Mouse (Mus musculus) neural tube, embryonic 11.5 days (tissue): Measurements from ENCODE around the gene Zfp748. TPM values are rescaled to one million over a fixed set of nuclear protein-coding genes. Genes with fewer than 3 reads are reported as not detected.

ENCODE experiments used
- ATAC-seq: fragments of 200-750 bp; cut with Nextera tagmentation; 2 replicates; pipeline ENCODE4 v1.8.0; 2017; ENCODE audit warnings: moderate number of reproducible peaks, mild to moderate bottlenecking, moderate TSS enrichment, moderate library complexity; ENCODE audit not compliant: insufficient read depth, low FRiP score, low TSS enrichment
- DNase-seq: peaks from one replicate; pipeline ENCODE4 v3.0.0-alpha.2; 2015; ENCODE audit warnings: low spot score
- H3K27ac ChIP-seq: fragments of 300-500 bp; sonication (generic); 2 replicates; pipeline ENCODE4 v1.5.1; 2014; ENCODE audit warnings: low read depth, mild to moderate bottlenecking, low read length
- H3K27me3 ChIP-seq: fragments of 300-500 bp; sonication (generic); 2 replicates; pipeline ENCODE4 v1.6.1; 2014; ENCODE audit warnings: mild to moderate bottlenecking, low read length, mixed read lengths; ENCODE audit not compliant: control insufficient read depth, insufficient read depth
- H3K36me3 ChIP-seq: fragments of 300-500 bp; sonication (generic); 2 replicates; pipeline ENCODE4 v1.6.1; 2014; ENCODE audit warnings: mild to moderate bottlenecking, low read length, moderate library complexity, mixed read lengths; ENCODE audit not compliant: control insufficient read depth, insufficient read depth
- H3K4me1 ChIP-seq: fragments of 300-500 bp; sonication (generic); 2 replicates; pipeline ENCODE4 v1.6.1; 2014; ENCODE audit warnings: low read length, mixed read lengths; ENCODE audit not compliant: control insufficient read depth, insufficient read depth
- H3K4me2 ChIP-seq: fragments of 300-500 bp; sonication (generic); 2 replicates; pipeline ENCODE4 v1.6.1; 2014; ENCODE audit warnings: low read depth, mild to moderate bottlenecking, moderate library complexity
- H3K4me3 ChIP-seq: fragments of 300-500 bp; sonication (generic); 2 replicates; pipeline ENCODE4 v1.5.1; 2014; ENCODE audit warnings: low read depth, low read length
- H3K9ac ChIP-seq: fragments of 300-500 bp; sonication (generic); 2 replicates; pipeline ENCODE4 v1.6.1; 2014; ENCODE audit warnings: mild to moderate bottlenecking, low read length
- H3K9me3 ChIP-seq: fragments of 300-500 bp; sonication (generic); 2 replicates; pipeline ENCODE4 v1.6.1; 2016; ENCODE audit warnings: low read length; ENCODE audit not compliant: control insufficient read depth
- WGBS: fragments of 180-500 bp; shearing (Covaris S2); extraction: QIAGEN DNeasy Blood & Tissue Kit; methylation state at CpG from one replicate; pipeline ENCODE4 v1.1.7; 2014; 5-methylcytosine and 5-hydroxymethylcytosine counted together
- polyA plus RNA-seq: library from polyadenylated mRNA; unstranded; fragments of >200 nt; fragmentation: Nextera tagmentation; extraction: Ambion mirVana; gene quantifications from 2 replicates; pipeline ENCODE4 v1.2.1, GENCODE M21; 2014

Gene Zfp748
- polyA plus RNA-seq, 1 experiment from 2014 or later = 21.7 TPM

- H3K27ac ChIP-seq = no peak overlapping the region
- no peak overlapping the region for H3K4me3 ChIP-seq
- 95% methylated on average over 1 of the region's 1 CpGs for WGBS
- no peak for ATAC-seq
- peaks cover 14% of the 10 kb centered on the region for H3K36me3 ChIP-seq
- peaks cover 8% of the 10 kb centered on the region for H3K9me3 ChIP-seq
- H3K9ac ChIP-seq = no peak overlapping the region
- H3K4me2 ChIP-seq = no peak overlapping the region
- H3K4me1 ChIP-seq = no peaks in the 10 kb centered on the region
- no peak for DNase-seq
- no peaks in the 10 kb centered on the region for H3K27me3 ChIP-seq
These were observed 58.0 kb downstream of the Zfp748 start for GRCm38 (mm10) chr13:67495631-67496030.

Other genes with a start within 250 kb of the Zfp748 start
- gene Zfp457, start 247.3 kb downstream of the Zfp748 start, polyA plus RNA-seq = 0.19 and 0.58 TPM in 2 replicates
- 1.9 and 2.0 TPM in 2 replicates for gene Zfp595, start 221.3 kb downstream of the Zfp748 start, polyA plus RNA-seq
- 0.68 and 1.1 TPM in 2 replicates for gene Gm28044, start 193.3 kb downstream of the Zfp748 start, polyA plus RNA-seq
- gene Zfp953, start 193.2 kb downstream of the Zfp748 start, polyA plus RNA-seq = 0.82 and 1.3 TPM in 2 replicates
- gene Gm28041, start 178.1 kb downstream of the Zfp748 start, polyA plus RNA-seq = not detected in 2 replicates
- gene Zfp456, start 178.0 kb downstream of the Zfp748 start, polyA plus RNA-seq = 0.97 and 1.6 TPM in 2 replicates
- gene Zfp429, start 154.0 kb downstream of the Zfp748 start, polyA plus RNA-seq = 2.4 and 3.2 TPM in 2 replicates
- 0.22 and 1.2 TPM in 2 replicates for gene Zfp459, start 132.4 kb downstream of the Zfp748 start, polyA plus RNA-seq
- 6.3 and 7.9 TPM in 2 replicates for gene Zfp874a, start 102.2 kb downstream of the Zfp748 start, polyA plus RNA-seq
- gene Zfp874b, start 69.6 kb downstream of the Zfp748 start, polyA plus RNA-seq = 0.81 and 1.6 TPM in 2 replicates
- gene Zfp58, start 53.3 kb downstream of the Zfp748 start, polyA plus RNA-seq = 15.7 and 17.7 TPM in 2 replicates
- gene Gm26965, start 27.7 kb downstream of the Zfp748 start, polyA plus RNA-seq = not detected in 2 replicates
- gene Zfp87, start 27.7 kb downstream of the Zfp748 start, polyA plus RNA-seq = 34.2 and 34.3 TPM in 2 replicates
- gene Zfp729b, start 55.9 kb upstream of the Zfp748 start, polyA plus RNA-seq = 4.4 and 5.3 TPM in 2 replicates
- not detected in 2 replicates for gene Gm49345, start 83.9 kb upstream of the Zfp748 start, polyA plus RNA-seq
- gene Zfp729a, start 84.0 kb upstream of the Zfp748 start, polyA plus RNA-seq = 3.2 and 4.0 TPM in 2 replicates
- 12.8 and 13.6 TPM in 2 replicates for gene Zfp738, start 133.2 kb upstream of the Zfp748 start, polyA plus RNA-seq
- gene Zfp65, start 175.3 kb upstream of the Zfp748 start, polyA plus RNA-seq = 3.2 and 4.4 TPM in 2 replicates
- 5.8 and 6.5 TPM in 2 replicates for gene Zfp85, start 201.4 kb upstream of the Zfp748 start, polyA plus RNA-seq
- 2.9 and 3.4 TPM in 2 replicates for gene Zfp493, start 225.9 kb upstream of the Zfp748 start, polyA plus RNA-seq